In the genomic region with DNA sequence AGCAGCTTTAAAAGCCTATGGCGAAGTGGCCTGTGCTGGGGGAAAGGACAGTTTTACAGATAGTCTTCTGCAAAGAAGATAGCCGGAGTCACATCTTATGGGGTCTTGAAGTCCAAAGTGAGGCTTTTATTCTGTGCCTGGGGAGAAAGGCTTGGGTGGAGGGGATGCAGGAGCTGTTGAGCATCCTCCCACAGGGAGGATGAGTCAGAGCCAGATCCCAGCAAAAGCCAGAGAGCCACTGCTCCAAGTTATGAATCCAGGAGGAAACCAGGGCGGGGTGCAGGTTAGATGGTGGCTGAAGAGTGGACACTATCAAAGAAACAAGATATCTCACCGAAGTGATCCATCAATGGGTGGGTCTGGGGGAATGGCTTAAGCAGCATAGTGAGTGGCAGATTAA, we compare ENCODE assay signal across 13 mouse cellular contexts. TPM values are rescaled to one million over a fixed set of nuclear protein-coding genes. Genes with fewer than 3 reads are reported as not detected.
"Had no signal": no experiment of that assay in that cellular context is flagged by ENCODE, and none has a peak within 500 bp of the region (broad histone marks: within the 10 kb centered on the region; RNA-seq: fewer than 3 reads in every experiment).

No protein-coding gene starts in this region.

- DNase-seq: retina, postnatal 1 day; right cerebral cortex, adult 18-20 months; right cerebral cortex, postnatal 14 days; right cerebral cortex, postnatal 25 days; right cerebral cortex, postnatal 4 days; spleen, adult 18-20 months; thymus, adult 18-20 months; thymus, adult 2 months; thymus, postnatal 14 days; thymus, postnatal 25 days; thymus, postnatal 36 days; thymus, postnatal 4 days had no signal

RNA-seq across cellular contexts. Expression of gene Tcte1, which starts 11.5 kb away (rescaled TPM):
- total RNA-seq: neutrophil, adult 5-6 weeks had no signal

RNA-seq across cellular contexts. Expression of gene Spats1, which starts 36.5 kb away (rescaled TPM):
- total RNA-seq: neutrophil, adult 5-6 weeks had no signal
